Mouse (Mus musculus) yolk sac, embryonic 10.5 days (tissue): Measurements from ENCODE around the gene Tecta.

ENCODE experiments used
- DNase-seq: peaks from one replicate; pipeline ENCODE4 v3.0.0-alpha.2; 2017; ENCODE audit warnings: low spot score

Tecta gene

GRCm38 (mm10) chr9:42387038-42387437, 12.7 kb downstream of the Tecta start:
- no peak for DNase-seq

- DNase-seq, result no peak
Observed at GRCm38 (mm10) chr9:42385656-42386055, 14.1 kb downstream of the Tecta start.

- DNase-seq, result no peak
Observed at GRCm38 (mm10) chr9:42382628-42383347, 16.9 kb downstream of the Tecta start.

- DNase-seq, result no peak
Observed at GRCm38 (mm10) chr9:42382063-42382462, 17.7 kb downstream of the Tecta start.

- DNase-seq, result no peak
Observed at GRCm38 (mm10) chr9:42378071-42378470, 21.7 kb downstream of the Tecta start.

GRCm38 (mm10) chr9:42377656-42378055, 22.1 kb downstream of the Tecta start:
- no peak for DNase-seq

GRCm38 (mm10) chr9:42371670-42372368, 27.9 kb downstream of the Tecta start:
- no peak for DNase-seq

- no peak for DNase-seq
Observed at GRCm38 (mm10) chr9:42357585-42357984, 42.1 kb downstream of the Tecta start.

GRCm38 (mm10) chr9:42354871-42355270, 44.9 kb downstream of the Tecta start:
- DNase-seq, result no peak

- no peak for DNase-seq
Observed at GRCm38 (mm10) chr9:42349791-42350190, 49.9 kb downstream of the Tecta start.

- DNase-seq, result no peak
Observed at GRCm38 (mm10) chr9:42346297-42346696, 53.4 kb downstream of the Tecta start.

GRCm38 (mm10) chr9:42339151-42339550, 60.6 kb downstream of the Tecta start:
- DNase-seq, result no peak

GRCm38 (mm10) chr9:42337026-42337425, 62.7 kb downstream of the Tecta start:
- no peak for DNase-seq

- DNase-seq, result no peak
Observed at GRCm38 (mm10) chr9:42336575-42336974, 63.2 kb downstream of the Tecta start.

- DNase-seq, result no peak
Observed at GRCm38 (mm10) chr9:42334885-42335284, 64.8 kb downstream of the Tecta start.

- no peak for DNase-seq
Observed at GRCm38 (mm10) chr9:42332692-42333091, 67.0 kb downstream of the Tecta start.

- DNase-seq, result no peak
Observed at GRCm38 (mm10) chr9:42331341-42331740, 68.4 kb downstream of the Tecta start.

GRCm38 (mm10) chr9:42329753-42330152, 70.0 kb downstream of the Tecta start:
- DNase-seq, result no peak

- DNase-seq, result no peak
Observed at GRCm38 (mm10) chr9:42326688-42327440, 72.9 kb downstream of the Tecta start.

- no peak for DNase-seq
Observed at GRCm38 (mm10) chr9:42324640-42325394, 74.9 kb downstream of the Tecta start.

- DNase-seq, result no peak
Observed at GRCm38 (mm10) chr9:42323238-42323637, 76.5 kb downstream of the Tecta start.

- DNase-seq, result no peak
Observed at GRCm38 (mm10) chr9:42321442-42321841, 78.3 kb downstream of the Tecta start.
